Mouse (Mus musculus): ENCODE measurements at regions not wholly inside any gene's neighbourhood (a gene's known extent, or its start where the extent isn't known, plus 50 kb on each side); places are given as distances from the start of the nearest gene placed in this dataset.

DNA sequence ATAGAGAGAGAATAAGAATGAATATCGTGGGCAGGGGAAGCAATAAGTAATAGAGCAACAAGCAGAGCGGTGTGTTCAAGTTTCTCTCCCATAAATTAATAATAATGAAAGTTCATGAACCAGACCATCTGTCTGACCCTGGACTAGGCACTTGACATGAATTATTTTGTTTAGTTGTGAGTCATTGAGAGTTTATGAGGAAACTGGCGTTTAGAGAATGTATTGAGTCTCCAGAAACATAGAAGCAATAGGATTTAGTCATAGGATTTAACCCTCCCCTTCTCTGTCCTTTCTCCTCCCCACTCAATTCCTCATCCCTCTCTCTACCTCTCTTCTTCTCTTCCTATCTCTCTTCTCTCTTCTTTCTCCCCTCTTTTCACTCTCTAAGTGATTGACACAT, 219.1 kb upstream of the Prdm1 start:
- peak in 1 of 2 experiments; percentile 64 for DNase-seq (ENCODE audit: inconsistent age in 2 of 2, low spot score in 1 of 2)

GRCm38 (mm10) chr10:44744221-44744620, 215.9 kb upstream of the Prdm1 start:
- DNase-seq (ENCODE audit: inconsistent age in 2 of 2, low spot score in 1 of 2): peak; percentile 83 to 94

- no peak for DNase-seq (ENCODE audit: inconsistent age in 2 of 2, low spot score in 1 of 2)
Observed at GRCm38 (mm10) chr10:44733641-44734040, 205.3 kb upstream of the Prdm1 start.

- DNase-seq (ENCODE audit: inconsistent age in 2 of 2, low spot score in 1 of 2): no peak
Observed at GRCm38 (mm10) chr10:44730721-44731120, 202.4 kb upstream of the Prdm1 start.

DNA sequence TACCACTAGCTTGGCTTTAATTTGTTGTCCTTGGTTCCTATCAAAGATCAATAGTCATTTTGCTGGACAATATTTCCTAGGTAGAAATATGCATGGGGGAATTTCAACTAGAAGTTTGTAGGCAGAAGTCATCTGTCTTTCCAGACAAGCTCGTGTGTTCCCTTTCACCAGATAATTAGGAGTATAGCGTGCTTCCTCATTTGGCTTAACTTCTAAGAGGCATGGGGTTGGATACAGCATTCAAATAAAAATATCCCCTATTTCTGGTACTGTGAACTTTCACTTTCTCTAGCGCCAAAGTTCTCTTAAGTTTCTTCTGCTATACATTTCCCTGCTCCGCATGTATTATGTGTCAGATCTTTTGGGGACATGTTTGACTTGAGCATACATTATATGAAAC, 200.7 kb upstream of the Prdm1 start:
- DNase-seq (ENCODE audit: inconsistent age in 2 of 2, low spot score in 1 of 2): no peak

GRCm38 (mm10) chr10:44724575-44724974, 196.3 kb upstream of the Prdm1 start:
- DNase-seq (ENCODE audit: inconsistent age in 2 of 2, low spot score in 1 of 2): no peak

- DNase-seq (ENCODE audit: inconsistent age in 2 of 2, low spot score in 1 of 2): no peak
Observed at GRCm38 (mm10) chr10:44723845-44724244, 195.5 kb upstream of the Prdm1 start.

DNA sequence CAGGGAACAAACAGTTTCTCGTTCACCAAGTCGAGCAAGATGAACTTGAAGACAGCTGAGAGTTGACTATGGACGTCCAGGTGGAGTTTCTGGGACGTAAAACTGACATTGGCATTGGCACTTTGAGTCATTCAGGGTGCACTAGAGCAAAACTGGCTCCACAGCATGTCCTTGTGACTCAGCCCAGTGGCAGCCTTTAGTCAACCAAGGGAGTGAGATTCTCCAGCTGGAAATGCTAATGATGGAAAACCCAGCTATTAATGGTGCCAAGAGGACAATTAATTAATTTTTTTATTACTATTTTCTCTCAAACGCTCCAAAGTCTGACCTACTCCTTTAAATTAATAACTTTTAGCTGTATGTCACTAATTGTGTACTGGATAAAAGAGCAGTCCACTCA, 195.0 kb upstream of the Prdm1 start:
- peak; percentile 40 to 79 for DNase-seq (ENCODE audit: inconsistent age in 2 of 2, low spot score in 1 of 2)

- DNase-seq (ENCODE audit: inconsistent age in 2 of 2, low spot score in 1 of 2): no peak
Observed at GRCm38 (mm10) chr10:44721670-44722069, 193.4 kb upstream of the Prdm1 start.

DNA sequence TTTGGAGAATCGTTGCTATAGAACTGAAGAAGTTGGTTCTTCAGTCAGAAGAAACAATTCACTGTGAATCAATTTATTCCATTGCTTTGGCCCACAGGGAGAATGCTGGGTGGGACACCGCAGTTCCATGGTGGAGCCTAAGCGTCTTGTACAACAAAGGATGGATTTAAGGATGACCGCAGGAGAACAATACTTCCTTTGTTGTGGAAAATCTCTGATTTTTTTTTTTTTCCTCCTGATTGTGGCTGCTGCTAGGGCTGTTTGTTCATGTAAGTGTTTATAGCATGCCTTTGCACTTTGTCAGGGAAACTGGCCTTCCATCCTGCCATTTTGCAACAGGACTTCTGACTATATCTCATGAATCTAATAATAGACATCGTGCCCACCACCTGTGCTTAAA, 188.3 kb upstream of the Prdm1 start:
- DNase-seq (ENCODE audit: inconsistent age in 2 of 2, low spot score in 1 of 2): no peak

GRCm38 (mm10) chr10:44715902-44716301, 187.6 kb upstream of the Prdm1 start:
- DNase-seq (ENCODE audit: inconsistent age in 2 of 2, low spot score in 1 of 2): no peak

DNA sequence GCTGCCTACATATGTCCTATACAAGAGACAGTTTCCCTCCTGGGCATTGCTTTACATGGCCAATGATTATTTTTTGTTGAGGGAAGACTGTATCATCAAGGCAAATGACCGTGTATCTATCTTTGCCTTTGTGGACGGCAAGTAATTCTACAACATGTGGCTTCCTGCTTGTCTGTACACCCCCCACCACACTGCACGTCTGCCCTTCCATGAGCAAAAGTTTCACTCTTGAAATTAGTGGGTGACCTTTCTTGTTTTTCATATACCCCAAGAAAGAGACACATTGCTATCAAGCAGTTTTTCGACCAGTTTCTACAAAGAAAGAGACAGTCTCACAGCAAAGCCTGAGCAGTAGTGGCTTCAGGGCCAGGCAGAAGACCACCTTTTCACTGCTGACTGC, 180.5 kb upstream of the Prdm1 start:
- DNase-seq (ENCODE audit: inconsistent age in 2 of 2, low spot score in 1 of 2): no peak

DNA sequence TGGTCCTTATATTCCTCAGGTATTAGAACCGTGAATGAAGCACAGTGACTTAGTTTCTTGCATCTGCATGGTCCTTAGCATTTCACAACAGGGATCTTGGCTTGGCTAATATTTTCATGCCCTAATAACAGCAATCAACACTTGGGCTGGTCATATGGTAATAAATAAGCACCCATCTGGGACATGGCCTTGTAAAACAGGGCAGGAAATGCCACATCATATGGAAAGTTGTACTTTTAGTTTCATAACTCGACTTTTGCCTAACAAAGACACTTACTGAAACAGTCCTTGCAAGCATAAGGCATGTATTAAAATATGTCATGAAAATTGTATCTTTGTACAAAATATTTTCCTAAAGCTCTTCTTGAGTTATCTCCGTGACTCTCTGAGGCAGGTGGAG, 175.8 kb upstream of the Prdm1 start:
- DNase-seq (ENCODE audit: inconsistent age in 2 of 2, low spot score in 1 of 2): no peak

DNA sequence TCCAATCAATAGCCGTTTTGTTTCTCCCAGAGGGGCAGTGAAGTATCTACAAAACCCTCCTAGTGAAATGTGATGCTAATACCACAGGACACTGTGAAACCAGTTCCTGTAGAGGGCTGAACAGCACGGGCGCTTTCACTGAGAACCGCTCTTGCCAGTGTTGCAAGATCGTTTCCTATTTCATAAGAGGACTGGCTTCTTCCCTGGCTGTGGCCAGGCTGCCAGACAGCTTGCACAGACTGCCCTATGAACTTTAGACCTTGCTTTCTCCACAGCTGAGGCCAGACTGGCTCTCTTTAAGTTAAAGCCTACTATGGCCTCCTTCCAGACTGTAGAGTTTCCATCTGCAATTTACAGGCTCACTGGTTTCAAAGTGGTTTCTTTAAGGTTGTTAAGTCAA, 173.8 kb upstream of the Prdm1 start:
- peak; percentile 18 to 82 for DNase-seq (ENCODE audit: inconsistent age in 2 of 2, low spot score in 1 of 2)

- peak in 1 of 2 experiments; percentile 67 for DNase-seq (ENCODE audit: inconsistent age in 2 of 2, low spot score in 1 of 2)
Observed at GRCm38 (mm10) chr10:44699988-44700537, 171.8 kb upstream of the Prdm1 start.

GRCm38 (mm10) chr10:44697966-44698365, 169.7 kb upstream of the Prdm1 start:
- DNase-seq (ENCODE audit: inconsistent age in 2 of 2, low spot score in 1 of 2): peak in 1 of 2 experiments; percentile 70

GRCm38 (mm10) chr10:44696973-44697372, 168.7 kb upstream of the Prdm1 start:
- DNase-seq (ENCODE audit: inconsistent age in 2 of 2, low spot score in 1 of 2): peak in 1 of 2 experiments; percentile 63

DNA sequence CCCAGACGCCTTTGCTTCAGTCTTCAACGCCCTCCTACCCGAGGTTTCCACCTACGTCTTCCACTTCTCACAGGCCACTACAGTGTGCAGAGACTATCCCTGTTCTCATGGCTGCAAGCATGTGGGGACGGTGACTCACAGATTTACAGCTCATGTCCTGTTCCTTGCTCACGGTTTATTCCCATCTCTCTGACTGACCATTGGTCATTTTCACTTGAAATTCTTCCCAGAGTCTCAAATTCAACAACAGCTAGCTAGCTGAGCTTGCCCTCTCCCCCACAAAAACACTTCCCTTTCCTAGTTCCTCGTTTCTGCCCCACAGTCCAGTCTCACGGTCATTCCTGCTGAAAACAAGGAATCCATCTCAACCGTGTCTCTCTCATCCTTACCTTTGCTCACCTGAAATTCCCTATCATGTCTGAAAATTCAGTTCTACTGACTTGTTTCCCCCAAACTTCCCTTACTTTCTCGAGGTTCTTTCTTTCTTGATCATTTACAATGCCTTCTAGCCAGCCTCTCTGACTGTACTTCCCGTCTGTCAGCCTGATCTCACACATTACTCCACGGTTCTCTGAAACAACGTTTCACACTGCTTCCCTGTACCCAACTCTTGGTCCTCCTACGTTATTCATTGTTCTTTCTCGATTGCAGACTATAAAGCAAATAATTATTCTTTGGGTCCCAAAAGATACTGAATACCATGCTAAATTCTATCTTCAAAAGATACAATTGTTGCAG, 163.5 kb upstream of the Prdm1 start:
- DNase-seq (ENCODE audit: inconsistent age in 2 of 2, low spot score in 1 of 2): peak in 1 of 2 experiments; percentile 39

GRCm38 (mm10) chr10:44688555-44688954, 160.3 kb upstream of the Prdm1 start:
- no peak for DNase-seq (ENCODE audit: inconsistent age in 2 of 2, low spot score in 1 of 2)

GRCm38 (mm10) chr10:44686055-44686454, 157.8 kb upstream of the Prdm1 start:
- DNase-seq (ENCODE audit: inconsistent age in 2 of 2, low spot score in 1 of 2): no peak

- no peak for DNase-seq (ENCODE audit: inconsistent age in 2 of 2, low spot score in 1 of 2)
Observed at GRCm38 (mm10) chr10:44685215-44685614, 156.9 kb upstream of the Prdm1 start.

GRCm38 (mm10) chr10:44676506-44676905, 148.2 kb upstream of the Prdm1 start:
- no peak for DNase-seq (ENCODE audit: inconsistent age in 2 of 2, low spot score in 1 of 2)

Data from adrenal gland, adult (tissue).